In the genomic region with DNA sequence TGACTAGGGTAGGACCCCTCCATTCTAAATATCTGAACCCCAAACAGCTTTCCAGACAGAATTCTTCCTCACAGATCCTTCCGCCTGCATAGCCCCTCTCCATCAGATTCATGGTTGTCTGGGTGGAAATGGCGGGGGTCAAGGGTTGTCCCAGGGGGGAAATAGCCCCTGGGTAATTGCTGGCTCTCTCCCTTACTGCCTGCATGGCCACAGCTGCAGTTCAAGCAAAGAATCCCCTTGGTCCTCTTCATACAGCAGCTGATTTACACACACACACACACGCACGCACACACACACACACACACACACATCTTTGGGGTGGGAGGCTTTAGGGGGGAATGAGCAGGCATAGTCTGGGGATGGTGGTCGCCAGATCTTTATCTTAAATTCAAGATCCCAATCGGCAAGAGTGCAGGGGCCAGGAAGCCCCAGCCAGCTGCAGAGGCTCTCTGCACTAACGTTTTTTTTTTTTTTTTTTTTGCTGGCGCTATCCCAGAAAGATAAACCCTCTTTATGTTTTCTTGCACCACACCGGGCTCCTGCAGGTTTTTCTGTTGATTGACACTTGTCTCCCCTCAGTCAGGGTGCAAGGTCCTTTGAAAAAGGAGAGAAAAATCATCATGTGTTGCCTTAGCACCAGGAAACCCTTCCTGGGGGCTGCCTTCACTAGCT, we compare ENCODE assay signal across 12 mouse cellular contexts. TPM values are rescaled to one million over a fixed set of nuclear protein-coding genes. Genes with fewer than 3 reads are reported as not detected.
DNase-seq lines count a peak whose midpoint lies in the region; ATAC-seq lines count a peak whose summit lies in the region.
"Had no signal": no experiment of that assay in that cellular context is flagged by ENCODE, and none has a peak within 500 bp of the region (broad histone marks: within the 10 kb centered on the region; RNA-seq: fewer than 3 reads in every experiment).

No protein-coding gene starts in this region.

- DNase-seq in liver, result no peak
- no peak for DNase-seq in layer of hippocampus, postnatal 25 days (ENCODE audit: extremely low spot score in 1 of 2, low spot score in 1 of 2)
- no peak for DNase-seq in c-Kit-positive CD71-positive TER-119-positive erythroid progenitor cells, embryonic 14.5 days (ENCODE audit: low spot score)
- DNase-seq: cerebellum, adult 9-11 months; gastrocnemius, postnatal 10 days; kidney, adult 9 months; spleen, adult 18-20 months; thymus, postnatal 4 days had no signal

- H3K4me3 ChIP-seq in liver, embryonic 12.5 days, result no peak overlapping the region
- H3K4me3 ChIP-seq in embryonic facial prominence, embryonic 15.5 days (replicated peaks), result no peak overlapping the region; the same call in 1 of the 2 replicates
- H3K4me3 ChIP-seq in limb, embryonic 12.5 days (replicated peaks), result no peak overlapping the region
- no peak overlapping the region for H3K4me3 ChIP-seq in neural tube, embryonic 15.5 days (replicated peaks)

- H3K36me3 ChIP-seq in liver, embryonic 12.5 days, result peaks cover 25% of the 10 kb centered on the region
- no peaks in the 10 kb centered on the region for H3K36me3 ChIP-seq in embryonic facial prominence, embryonic 15.5 days
- H3K36me3 ChIP-seq in limb, embryonic 12.5 days, result peaks cover 9% of the 10 kb centered on the region
- no peaks in the 10 kb centered on the region for H3K36me3 ChIP-seq in neural tube, embryonic 15.5 days

- H3K9me3 ChIP-seq in liver, embryonic 12.5 days (replicated peaks), result no peaks in the 10 kb centered on the region
- H3K9me3 ChIP-seq in embryonic facial prominence, embryonic 15.5 days (replicated peaks), result no peaks in the 10 kb centered on the region
- H3K9me3 ChIP-seq in limb, embryonic 12.5 days, result no peaks in the 10 kb centered on the region
- H3K9me3 ChIP-seq in neural tube, embryonic 15.5 days (replicated peaks), result no peaks in the 10 kb centered on the region

- peaks cover 96% of the 10 kb centered on the region for H3K27me3 ChIP-seq in liver, embryonic 12.5 days (replicated peaks)
- peaks cover 75% of the 10 kb centered on the region for H3K27me3 ChIP-seq in embryonic facial prominence, embryonic 15.5 days
- peaks cover 88% of the 10 kb centered on the region for H3K27me3 ChIP-seq in limb, embryonic 12.5 days
- H3K27me3 ChIP-seq in neural tube, embryonic 15.5 days (replicated peaks), result peaks cover 42% of the 10 kb centered on the region

- H3K27ac ChIP-seq in liver, embryonic 12.5 days, result peak overlapping the region; percentile 79; the same call in 1 of the 2 replicates
- H3K27ac ChIP-seq in embryonic facial prominence, embryonic 15.5 days (replicated peaks), result no peak overlapping the region
- no peak overlapping the region; the same call in 1 of the 2 replicates for H3K27ac ChIP-seq in limb, embryonic 12.5 days
- no peak overlapping the region for H3K27ac ChIP-seq in neural tube, embryonic 15.5 days (replicated peaks)

- ATAC-seq in liver, embryonic 12.5 days, result no peak
- no peak for ATAC-seq in embryonic facial prominence, embryonic 15.5 days (ENCODE audit: insufficient number of reproducible peaks, low FRiP score, low TSS enrichment, low read depth)
- ATAC-seq in limb, embryonic 12.5 days (ENCODE audit: insufficient number of reproducible peaks, insufficient read depth, low FRiP score, low TSS enrichment, low read depth), result no peak
- no peak for ATAC-seq in neural tube, embryonic 15.5 days (ENCODE audit: low FRiP score)

- H3K9ac ChIP-seq in liver, embryonic 12.5 days, result no peak overlapping the region
- H3K9ac ChIP-seq in embryonic facial prominence, embryonic 15.5 days, result no peak overlapping the region
- no peak overlapping the region for H3K9ac ChIP-seq in limb, embryonic 12.5 days (replicated peaks)
- no peak overlapping the region for H3K9ac ChIP-seq in neural tube, embryonic 15.5 days (replicated peaks)

- WGBS in liver, embryonic 12.5 days (ENCODE audit: insufficient replicate concordance), result 24% methylated on average over 9 of the region's 9 CpGs
- 21% methylated on average over 9 of the region's 9 CpGs for WGBS in embryonic facial prominence, embryonic 15.5 days
- WGBS in limb, embryonic 12.5 days, result 27% methylated on average over 9 of the region's 9 CpGs
- WGBS in neural tube, embryonic 15.5 days, result 13% methylated on average over 9 of the region's 9 CpGs

- peak overlapping the region; percentile 51 for H3K4me2 ChIP-seq in liver, embryonic 12.5 days
- H3K4me2 ChIP-seq in embryonic facial prominence, embryonic 15.5 days (replicated peaks), result peak overlapping the region; percentile 87; the same call in 1 of the 2 replicates
- peak overlapping the region; percentile 91 for H3K4me2 ChIP-seq in limb, embryonic 12.5 days
- peak overlapping the region; percentile 5; the same call in 1 of the 2 replicates for H3K4me2 ChIP-seq in neural tube, embryonic 15.5 days

- peaks cover 10% of the 10 kb centered on the region for H3K4me1 ChIP-seq in liver, embryonic 12.5 days
- peaks cover 48% of the 10 kb centered on the region for H3K4me1 ChIP-seq in embryonic facial prominence, embryonic 15.5 days
- peaks cover 68% of the 10 kb centered on the region for H3K4me1 ChIP-seq in limb, embryonic 12.5 days (replicated peaks)
- H3K4me1 ChIP-seq in neural tube, embryonic 15.5 days, result peaks cover 54% of the 10 kb centered on the region

RNA-seq across cellular contexts. Expression of gene Dlk1, which starts 4.0 kb away (rescaled TPM):
- 529 and 540 TPM in 2 replicates for polyA plus RNA-seq in liver, embryonic 12.5 days (2016; fragmentation: Nextera tagmentation; extraction: Ambion mirVana)
- 710 and 761 TPM in 2 replicates for polyA plus RNA-seq in embryonic facial prominence, embryonic 15.5 days (2015; fragmentation: Nextera tagmentation; extraction: Ambion mirVana)
- polyA plus RNA-seq in limb, embryonic 12.5 days (2016; fragmentation: Nextera tagmentation; extraction: Ambion mirVana), result 120 and 148 TPM in 2 replicates
- 96.8 and 132 TPM in 2 replicates for polyA plus RNA-seq in neural tube, embryonic 15.5 days (2015; fragmentation: Nextera tagmentation; extraction: Ambion mirVana)
- total RNA-seq in layer of hippocampus, postnatal 25 days (2021), result 1 to 10 TPM; 3.4 to 6.7 TPM

Comparison
In these comparisons a context has a peak if more than half of its experiments do, and no peak if none do; other contexts are left out.
1. H3K4me2 ChIP-seq: peak in every context shown above with its lines; median percentile 91 in limb, embryonic 12.5 days; 87 in embryonic facial prominence, embryonic 15.5 days; 51 in liver, embryonic 12.5 days; 5 in neural tube, embryonic 15.5 days.